Mouse (Mus musculus) midbrain, embryonic 13.5 days (tissue): ENCODE data around the gene Parp16. TPM values are rescaled to one million over a fixed set of nuclear protein-coding genes. Genes with fewer than 3 reads are reported as not detected.
A peak's percentile ranks its signal among the peaks of the same experiment; 100 is the strongest.

Experiments
- ATAC-seq: fragments of 200-750 bp; cut with Nextera tagmentation; 2 replicates; pipeline ENCODE4 v1.8.0; 2017; ENCODE audit warnings: mild to moderate bottlenecking, moderate TSS enrichment, moderate library complexity
- H3K27ac ChIP-seq: fragments of 300-500 bp; sonication (generic); 2 replicates; pipeline ENCODE4 v1.5.1; 2015; ENCODE audit warnings: inconsistent platforms, mild to moderate bottlenecking, moderate library complexity
- H3K27me3 ChIP-seq: fragments of 300-500 bp; sonication (generic); 2 replicates; pipeline ENCODE4 v1.6.1; 2015; ENCODE audit warnings: mild to moderate bottlenecking, inconsistent platforms
- H3K36me3 ChIP-seq: fragments of 300-500 bp; sonication (generic); 2 replicates; pipeline ENCODE4 v1.6.1; 2015; ENCODE audit warnings: mild to moderate bottlenecking, inconsistent platforms
- H3K4me1 ChIP-seq: fragments of 300-500 bp; sonication (generic); replicated peaks from 2 replicates; pipeline ENCODE4 v1.6.1; 2015; ENCODE audit warnings: inconsistent platforms
- H3K4me2 ChIP-seq: fragments of 300-500 bp; sonication (generic); replicated peaks from 2 replicates; pipeline ENCODE4 v1.6.1; 2015; ENCODE audit warnings: moderate library complexity, mild to moderate bottlenecking, inconsistent platforms
- H3K4me3 ChIP-seq: fragments of 300-500 bp; sonication (generic); replicated peaks from 2 replicates; pipeline ENCODE4 v1.5.1; 2015; ENCODE audit warnings: mild to moderate bottlenecking, inconsistent platforms
- H3K9ac ChIP-seq: fragments of 300-500 bp; sonication (generic); replicated peaks from 2 replicates; pipeline ENCODE4 v1.6.1; 2015; ENCODE audit warnings: mild to moderate bottlenecking, inconsistent platforms
- H3K9me3 ChIP-seq: fragments of 300-500 bp; sonication (generic); 2 replicates; pipeline ENCODE4 v1.6.1; 2016; ENCODE audit warnings: mild to moderate bottlenecking, inconsistent platforms
- WGBS: fragments of 180-500 bp; shearing (Covaris S2); methylation state at CpG from one replicate; pipeline ENCODE4 v1.1.7; 2015; 5-methylcytosine and 5-hydroxymethylcytosine counted together
- polyA plus RNA-seq: library from polyadenylated mRNA; unstranded; fragments of >200 nt; fragmentation: Nextera tagmentation; extraction: Ambion mirVana; gene quantifications from 2 replicates; pipeline ENCODE4 v1.2.1, GENCODE M21; 2015

The Parp16 gene
- polyA plus RNA-seq, 1 experiment from 2014 or later = 5.6 TPM

DNA sequence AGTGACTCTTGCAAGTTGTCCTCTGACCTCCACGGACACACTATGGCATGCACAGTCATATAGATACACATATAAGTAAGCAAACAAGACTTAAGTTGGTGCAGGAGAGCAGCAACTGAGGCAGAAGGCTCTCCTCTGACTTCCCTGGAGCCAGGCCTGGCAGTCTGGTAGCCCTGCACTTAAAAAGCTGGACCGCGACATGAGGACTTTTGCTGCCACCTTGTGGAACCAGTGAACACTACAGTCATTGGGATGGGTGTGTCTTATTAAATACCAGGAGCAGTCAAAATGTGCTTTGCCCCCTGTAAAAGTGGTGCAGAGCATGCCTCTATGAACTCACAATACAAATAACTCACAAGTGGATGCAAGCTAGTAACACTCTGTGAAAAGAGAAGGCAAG, 6.6 kb upstream of the Parp16 start:
- 2% methylated on average over 3 of the region's 3 CpGs for WGBS
- no peaks in the 10 kb centered on the region for H3K9me3 ChIP-seq
- H3K27ac ChIP-seq = peak overlapping the region; percentile 25; the same call in 1 of the 2 replicates
- no peak overlapping the region for H3K4me2 ChIP-seq
- no peak overlapping the region for H3K4me3 ChIP-seq
- H3K4me1 ChIP-seq = peaks cover 21% of the 10 kb centered on the region
- H3K36me3 ChIP-seq = peaks cover 25% of the 10 kb centered on the region
- no peaks in the 10 kb centered on the region for H3K27me3 ChIP-seq
- ATAC-seq = peak; percentile 74
- H3K9ac ChIP-seq = no peak overlapping the region

DNA sequence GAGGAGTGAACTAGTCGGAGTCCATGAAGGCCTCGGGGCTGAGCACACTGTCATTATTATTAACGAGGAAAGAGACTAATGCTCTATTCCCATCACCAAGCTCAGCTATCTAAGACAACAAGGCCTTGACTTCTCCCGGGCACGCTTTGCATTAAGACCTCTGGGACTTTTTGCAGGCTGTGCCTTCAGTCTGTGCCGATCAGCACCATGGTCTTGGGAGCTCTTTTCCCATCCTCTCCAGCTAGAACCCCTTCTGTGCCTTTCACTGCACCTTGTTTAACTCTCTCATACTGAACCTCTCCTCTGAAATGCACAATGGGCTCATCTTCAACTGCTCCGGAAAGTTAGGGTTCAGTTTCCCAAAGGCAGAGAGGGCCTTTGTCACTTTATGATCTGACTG, 4.8 kb upstream of the Parp16 start:
- Histone ChIP-seq H3K9ac (no peak overlapping the region), H3K4me2 (no peak overlapping the region), H3K27me3 (no peaks in the 10 kb centered on the region), H3K9me3 (no peaks in the 10 kb centered on the region), H3K4me1 (peaks cover 26% of the 10 kb centered on the region), H3K4me3 (no peak overlapping the region), H3K36me3 (peaks cover 10% of the 10 kb centered on the region), H3K27ac (no peak overlapping the region)
- ATAC-seq = no peak
- 52% methylated on average over 7 of the region's 7 CpGs for WGBS

DNA sequence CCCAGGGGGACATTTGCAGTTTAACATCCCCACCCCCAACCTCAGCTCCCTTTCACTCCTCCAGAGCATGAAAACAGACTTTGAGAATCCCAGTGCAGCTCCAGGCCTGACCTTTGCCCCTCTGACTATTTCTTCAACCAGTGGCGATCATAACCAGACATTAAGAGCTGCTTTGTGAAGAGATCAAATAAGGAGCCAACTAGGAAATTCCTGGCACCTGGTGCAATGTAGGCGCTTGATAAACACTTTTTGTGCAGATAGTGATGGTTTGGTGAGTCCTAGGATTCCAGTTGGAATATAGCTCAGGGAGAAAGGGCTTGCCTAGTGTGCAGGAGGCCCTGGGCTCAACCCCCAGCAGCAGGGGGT, 3.8 kb upstream of the Parp16 start:
- no peaks in the 10 kb centered on the region for H3K9me3 ChIP-seq
- no peaks in the 10 kb centered on the region for H3K27me3 ChIP-seq
- H3K4me1 ChIP-seq = peaks cover 36% of the 10 kb centered on the region
- 29% methylated on average over 2 of the region's 2 CpGs for WGBS
- H3K36me3 ChIP-seq = no peaks in the 10 kb centered on the region
- peak overlapping the region; percentile 8; the same call in 1 of the 2 replicates for H3K9ac ChIP-seq
- no peak for ATAC-seq
- no peak overlapping the region for H3K4me2 ChIP-seq
- H3K4me3 ChIP-seq = no peak overlapping the region
- H3K27ac ChIP-seq = no peak overlapping the region

DNA sequence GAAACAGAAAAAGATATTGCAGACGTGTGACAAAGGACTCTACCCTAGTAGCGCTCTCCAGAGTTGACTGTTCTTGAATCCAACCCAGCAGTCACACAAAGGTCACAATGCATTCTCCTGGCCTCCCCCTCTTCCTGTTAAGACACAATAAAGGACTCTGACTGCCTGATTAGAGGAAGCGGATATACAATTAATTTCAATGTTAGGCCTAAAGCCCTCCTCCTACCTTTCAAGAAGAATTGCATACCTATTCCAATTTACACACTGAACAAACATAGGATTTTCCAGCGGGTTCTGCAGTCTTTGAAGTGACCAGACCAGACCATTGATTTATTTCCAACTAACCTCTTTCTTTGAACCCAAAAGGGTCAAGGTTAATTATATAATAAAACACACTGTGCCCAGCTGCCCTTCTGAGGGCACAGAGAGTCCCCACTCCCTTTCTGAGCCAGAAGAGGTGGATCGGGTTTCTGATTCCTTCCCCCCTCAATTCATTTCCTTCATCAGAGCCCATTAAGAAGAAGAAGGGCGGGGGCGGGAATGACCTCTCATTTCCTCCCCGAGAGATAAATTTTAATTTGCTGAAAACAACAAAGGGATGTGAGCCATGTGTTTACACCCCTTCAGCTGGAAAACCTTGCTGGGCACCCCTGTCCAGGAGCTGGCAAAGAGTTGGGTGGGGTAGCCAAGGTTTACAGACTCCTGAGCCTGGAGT, 3.2 kb upstream of the Parp16 start:
- no peak overlapping the region for H3K27ac ChIP-seq
- H3K36me3 ChIP-seq = no peaks in the 10 kb centered on the region
- H3K9me3 ChIP-seq = no peaks in the 10 kb centered on the region
- H3K4me3 ChIP-seq = no peak overlapping the region
- H3K4me1 ChIP-seq = peaks cover 36% of the 10 kb centered on the region
- H3K4me2 ChIP-seq = no peak overlapping the region
- H3K27me3 ChIP-seq = no peaks in the 10 kb centered on the region
- ATAC-seq = no peak
- WGBS = 22% methylated on average over 8 of the region's 8 CpGs
- H3K9ac ChIP-seq = peak overlapping the region; percentile 8; the same call in 1 of the 2 replicates

DNA sequence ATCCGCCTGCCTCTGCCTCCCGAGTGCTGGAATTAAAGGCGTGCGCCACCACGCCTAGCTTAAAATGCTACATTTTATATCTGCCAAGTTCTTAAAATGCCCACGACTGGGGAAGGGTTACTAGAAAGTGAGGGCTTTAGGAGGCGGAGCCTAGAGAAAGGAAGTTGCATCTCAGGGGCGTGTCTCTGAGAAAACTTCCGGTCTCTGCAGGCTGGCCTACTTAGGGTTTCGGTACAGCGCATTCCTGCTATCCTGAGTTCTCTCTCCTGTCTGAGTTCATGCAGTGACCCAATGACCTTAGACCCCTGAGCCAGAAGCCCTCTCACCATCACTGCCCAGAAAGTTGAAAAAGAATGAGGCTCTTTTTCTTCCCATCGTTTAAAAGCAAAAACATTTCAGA, 1.9 kb upstream of the Parp16 start:
- Histone ChIP-seq H3K4me2 (no peak overlapping the region), H3K27ac (no peak overlapping the region), H3K4me3 (no peak overlapping the region), H3K36me3 (no peaks in the 10 kb centered on the region), H3K4me1 (peaks cover 39% of the 10 kb centered on the region), H3K27me3 (no peaks in the 10 kb centered on the region), H3K9ac (no peak overlapping the region), H3K9me3 (no peaks in the 10 kb centered on the region)
- ATAC-seq = no peak
- 76% methylated on average over 12 of the region's 12 CpGs for WGBS

DNA sequence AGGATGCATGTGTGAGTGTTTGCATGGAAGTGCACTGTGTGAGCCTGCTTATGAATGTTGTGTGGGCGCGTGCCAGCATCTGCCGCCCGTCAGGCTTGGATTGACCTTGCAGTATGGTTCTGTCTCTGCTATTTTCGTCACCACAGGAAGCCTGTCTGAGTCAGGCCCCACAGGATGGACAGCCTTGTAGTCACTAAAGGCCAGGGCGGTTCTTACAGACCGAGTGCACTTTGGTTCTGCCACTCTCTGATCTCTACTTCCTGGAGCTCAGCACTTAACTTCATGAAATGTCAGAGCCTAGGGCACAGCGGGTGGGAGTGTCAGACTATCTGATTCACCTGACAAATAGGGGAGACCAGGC, 448 bp downstream of the Parp16 start:
- Histone ChIP-seq H3K27ac (peak overlapping the region; percentile 87), H3K9me3 (no peaks in the 10 kb centered on the region), H3K27me3 (no peaks in the 10 kb centered on the region), H3K4me1 (peaks cover 39% of the 10 kb centered on the region), H3K9ac (peak overlapping the region; percentile 51; the same call in 1 of the 2 replicates), H3K4me2 (peak overlapping the region; percentile 41), H3K4me3 (no peak overlapping the region), H3K36me3 (no peaks in the 10 kb centered on the region)
- 50% methylated on average over 8 of the region's 8 CpGs for WGBS
- no peak for ATAC-seq

DNA sequence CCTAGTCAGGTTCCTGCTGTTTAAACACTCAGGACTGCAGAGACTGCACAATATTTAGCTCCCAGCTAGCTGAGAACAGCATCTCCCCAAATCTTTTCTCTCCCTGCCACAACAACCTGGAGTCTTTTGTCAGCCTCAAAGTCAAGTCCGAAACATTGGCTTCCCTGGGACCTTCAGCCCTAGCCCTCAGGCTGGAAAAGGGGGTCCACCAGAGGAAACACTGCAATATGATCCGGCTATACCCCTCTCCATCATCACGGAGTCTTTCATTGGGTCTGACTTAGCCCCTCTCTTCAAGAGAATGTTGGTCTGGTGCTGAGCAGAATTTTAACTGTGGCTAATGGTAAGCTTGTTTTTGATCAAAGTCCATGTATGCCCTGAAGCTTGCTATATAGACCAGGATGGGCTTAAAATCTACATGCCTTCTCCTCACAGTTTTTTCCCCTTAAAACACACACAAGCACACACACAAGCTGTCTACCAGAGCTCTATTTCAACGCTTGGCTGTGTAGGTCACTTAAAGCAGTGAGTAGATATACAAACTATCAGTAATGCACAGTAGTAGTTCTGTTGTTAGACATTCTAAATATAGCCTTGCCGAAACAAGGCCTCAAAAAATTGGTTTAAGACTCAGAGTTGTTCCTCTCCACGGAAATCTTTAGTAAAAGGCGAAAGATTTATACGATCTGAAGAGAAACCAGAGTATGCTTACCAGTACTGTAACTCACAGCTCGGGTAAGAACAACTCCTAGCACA, 1.0 kb downstream of the Parp16 start:
- 4% methylated on average over 9 of the region's 9 CpGs for WGBS
- H3K4me1 ChIP-seq = peaks cover 34% of the 10 kb centered on the region
- H3K27ac ChIP-seq = peak overlapping the region; percentile 87
- H3K4me2 ChIP-seq = peak overlapping the region; percentile 41
- no peaks in the 10 kb centered on the region for H3K27me3 ChIP-seq
- H3K9ac ChIP-seq = peak overlapping the region; percentile 51; the same call in 1 of the 2 replicates
- peak; percentile 87 for ATAC-seq
- no peaks in the 10 kb centered on the region for H3K9me3 ChIP-seq
- H3K36me3 ChIP-seq = no peaks in the 10 kb centered on the region
- peak overlapping the region; percentile 23 for H3K4me3 ChIP-seq

DNA sequence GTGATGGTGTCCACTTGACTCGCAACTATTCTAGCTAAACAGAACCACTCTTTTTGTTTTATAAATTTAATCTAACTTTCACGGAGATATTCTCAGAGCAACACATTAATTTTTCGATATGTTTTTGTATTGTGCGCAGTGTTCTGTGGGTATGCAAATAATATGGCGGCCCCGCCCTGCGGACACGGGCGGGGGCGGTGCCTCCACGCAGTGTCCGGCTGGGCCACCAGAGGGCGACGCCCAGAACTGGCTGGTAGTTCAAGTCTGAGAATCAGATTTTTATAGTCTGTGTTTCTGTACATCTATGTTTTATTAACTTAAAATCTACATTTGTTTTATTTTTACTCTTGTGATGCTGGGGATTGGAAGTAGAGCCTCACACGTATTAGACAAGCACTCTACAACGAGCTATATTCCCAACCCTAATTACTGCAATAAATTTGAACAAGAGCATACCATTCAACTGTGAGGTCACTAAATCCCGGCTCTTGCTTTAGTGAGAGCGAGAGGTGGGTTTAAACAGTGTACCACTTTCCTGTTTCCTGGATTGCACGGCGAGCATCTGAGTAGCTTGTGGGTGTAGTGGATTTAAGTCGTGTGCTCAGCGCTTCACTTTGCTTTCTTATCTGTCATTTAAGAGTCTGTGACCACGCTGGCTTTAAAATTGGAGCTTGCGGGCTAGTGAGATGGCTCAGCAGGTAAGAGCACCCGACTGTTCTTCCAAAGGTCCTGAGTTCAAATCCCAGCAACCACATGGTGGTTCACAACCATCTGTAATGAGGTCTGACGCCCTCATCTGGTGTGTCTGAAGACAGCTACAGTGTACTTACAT, 1.8 kb downstream of the Parp16 start:
- 0 out of 2 replicates have a peak overlapping the region, but pooled peaks have one; percentile 39 for H3K9ac ChIP-seq

DNA sequence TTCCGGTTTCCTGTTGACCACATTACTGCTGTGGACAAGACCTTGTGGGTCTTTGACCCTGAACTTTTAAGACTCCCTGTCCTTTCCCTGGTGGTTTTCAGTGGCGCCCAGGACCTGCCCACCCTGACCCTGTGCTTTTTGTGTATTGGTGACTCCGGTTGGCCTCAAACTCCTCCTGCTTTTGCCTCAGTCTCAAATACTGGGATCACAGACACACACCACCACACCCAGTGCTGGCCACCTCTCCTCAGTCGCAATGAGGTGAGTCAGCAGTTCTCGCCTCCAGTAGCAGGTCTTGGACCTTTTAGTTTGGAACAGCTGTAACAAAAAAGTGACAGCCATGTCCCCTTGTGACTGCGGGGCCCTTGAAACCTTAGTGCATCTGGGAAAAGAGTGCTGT, 2.7 kb downstream of the Parp16 start:
- no peak for ATAC-seq
- H3K4me1 ChIP-seq = peaks cover 21% of the 10 kb centered on the region
- WGBS = 86% methylated on average over 6 of the region's 6 CpGs
- no peak overlapping the region for H3K9ac ChIP-seq
- no peak overlapping the region for H3K4me2 ChIP-seq
- H3K36me3 ChIP-seq = no peaks in the 10 kb centered on the region
- no peak overlapping the region for H3K27ac ChIP-seq
- H3K27me3 ChIP-seq = no peaks in the 10 kb centered on the region
- no peaks in the 10 kb centered on the region for H3K9me3 ChIP-seq
- no peak overlapping the region for H3K4me3 ChIP-seq

More for the DNA sequence above, 1.8 kb downstream of the Parp16 start:
- peak overlapping the region; percentile 87 for H3K27ac ChIP-seq
- no peaks in the 10 kb centered on the region for H3K27me3 ChIP-seq
- peak overlapping the region; percentile 23 for H3K4me3 ChIP-seq
- H3K4me2 ChIP-seq = peak overlapping the region; percentile 41
- ATAC-seq = peak; percentile 62
- no peaks in the 10 kb centered on the region for H3K36me3 ChIP-seq
- WGBS = 22% methylated on average over 26 of the region's 26 CpGs
- H3K4me1 ChIP-seq = peaks cover 26% of the 10 kb centered on the region
- no peaks in the 10 kb centered on the region for H3K9me3 ChIP-seq

DNA sequence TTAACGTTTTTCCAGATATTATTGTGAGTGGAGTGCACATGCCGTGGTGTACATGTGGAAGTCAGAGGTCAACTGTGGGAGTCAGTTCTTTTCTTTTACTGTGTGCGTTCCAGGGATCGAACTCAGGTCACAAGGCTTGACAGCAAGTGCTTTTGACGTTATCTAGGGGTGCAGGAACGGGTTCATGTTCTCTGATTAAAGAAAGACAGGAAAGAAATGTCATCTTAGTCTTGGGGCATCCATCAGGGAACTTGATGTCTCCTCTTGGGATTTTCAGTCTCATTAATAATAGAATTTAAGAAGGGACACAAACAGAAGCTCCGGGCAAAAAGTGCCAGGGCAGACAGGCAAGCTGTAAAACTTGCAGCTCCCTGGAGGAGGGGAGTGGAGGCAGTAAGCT, 4.6 kb downstream of the Parp16 start:
- Histone ChIP-seq H3K4me1 (peaks cover 16% of the 10 kb centered on the region), H3K4me2 (no peak overlapping the region), H3K36me3 (no peaks in the 10 kb centered on the region), H3K9me3 (no peaks in the 10 kb centered on the region), H3K27ac (peak overlapping the region; percentile 4; the same call in 1 of the 2 replicates), H3K9ac (no peak overlapping the region; the same call in 1 of the 2 replicates), H3K27me3 (no peaks in the 10 kb centered on the region), H3K4me3 (no peak overlapping the region)
- ATAC-seq = no peak
- WGBS = 65% methylated on average over 7 of the region's 7 CpGs

DNA sequence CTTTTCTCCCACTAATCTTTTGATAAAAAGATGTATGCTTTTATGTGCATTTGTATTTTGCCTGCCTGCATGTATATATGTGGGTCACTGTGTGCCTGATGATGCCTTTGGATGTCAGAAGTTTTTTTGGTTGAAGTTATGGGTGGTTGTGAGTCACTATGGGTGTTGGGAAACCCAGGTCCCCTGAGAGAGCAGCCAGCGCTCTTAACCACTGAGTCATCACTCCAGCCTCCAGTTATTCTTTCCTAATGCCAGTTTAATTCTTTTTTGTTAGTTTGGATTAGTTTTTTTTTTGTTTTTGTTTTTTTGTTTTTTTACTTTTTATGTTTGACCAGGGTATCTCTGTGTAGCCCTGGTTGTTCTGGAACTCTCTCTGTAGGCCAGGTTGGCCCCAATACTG, 5.5 kb downstream of the Parp16 start:
- Histone ChIP-seq H3K27me3 (no peaks in the 10 kb centered on the region), H3K27ac (0 out of 2 replicates have a peak overlapping the region, but pooled peaks have one; percentile 4), H3K9me3 (no peaks in the 10 kb centered on the region), H3K9ac (no peak overlapping the region), H3K4me1 (peaks cover 10% of the 10 kb centered on the region), H3K4me2 (no peak overlapping the region), H3K4me3 (no peak overlapping the region), H3K36me3 (no peaks in the 10 kb centered on the region)
- WGBS = 87% methylated on average over 1 of the region's 1 CpGs
- no peak for ATAC-seq

DNA sequence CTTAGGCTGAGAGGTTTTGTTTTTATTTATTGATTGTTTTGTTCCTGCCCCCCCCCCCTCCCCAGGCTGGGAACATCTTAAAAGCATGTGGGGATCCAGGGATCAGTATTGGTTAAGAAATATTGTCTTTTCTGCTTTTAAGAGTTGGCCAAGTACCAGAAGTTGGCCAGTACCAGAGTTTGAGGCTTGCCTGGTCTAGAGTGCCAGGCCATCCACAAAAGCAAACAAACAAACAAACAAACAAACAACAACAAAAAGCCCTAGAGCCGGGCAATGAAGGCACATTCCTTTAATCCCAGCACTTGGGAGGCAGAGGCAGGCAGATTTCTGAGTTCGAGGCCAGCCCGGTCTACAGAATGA, 5.8 kb downstream of the Parp16 start:
- no peak overlapping the region for H3K9ac ChIP-seq
- WGBS = 53% methylated on average over 3 of the region's 3 CpGs
- H3K9me3 ChIP-seq = no peaks in the 10 kb centered on the region
- H3K27ac ChIP-seq = peak overlapping the region; percentile 87
- H3K27me3 ChIP-seq = no peaks in the 10 kb centered on the region
- H3K4me1 ChIP-seq = peaks cover 6% of the 10 kb centered on the region
- ATAC-seq = no peak
- no peak overlapping the region for H3K4me2 ChIP-seq
- H3K36me3 ChIP-seq = no peaks in the 10 kb centered on the region
- no peak overlapping the region for H3K4me3 ChIP-seq
